Mouse (Mus musculus) neural tube, embryonic 14.5 days (tissue): ENCODE measurements at regions not wholly inside any gene's neighbourhood (a gene's known extent, or its start where the extent isn't known, plus 50 kb on each side); places are given as distances from the start of the nearest gene placed in this dataset.

Experiments used
- ATAC-seq: fragments of 200-750 bp; cut with Nextera tagmentation; 2 replicates; pipeline ENCODE4 v1.8.0; 2017; ENCODE audit warnings: low read depth, mild to moderate bottlenecking, moderate TSS enrichment, moderate library complexity
- H3K27ac ChIP-seq: fragments of 300-500 bp; sonication (generic); 2 replicates; pipeline ENCODE4 v1.5.1; 2014; ENCODE audit warnings: low read depth, mild to moderate bottlenecking, control low read depth, low read length, moderate library complexity, mixed read lengths
- H3K27me3 ChIP-seq: fragments of 300-500 bp; sonication (generic); 2 replicates; pipeline ENCODE4 v1.6.1; 2014; ENCODE audit warnings: low read length; ENCODE audit not compliant: control insufficient read depth, insufficient read depth
- H3K36me3 ChIP-seq: fragments of 300-500 bp; sonication (generic); 2 replicates; pipeline ENCODE4 v1.6.1; 2014; ENCODE audit warnings: low read length, mixed read lengths; ENCODE audit not compliant: control insufficient read depth, insufficient read depth
- H3K4me1 ChIP-seq: fragments of 300-500 bp; sonication (generic); 2 replicates; pipeline ENCODE4 v1.6.1; 2014; ENCODE audit warnings: low read length; ENCODE audit not compliant: control insufficient read depth, insufficient read depth
- H3K4me2 ChIP-seq: fragments of 300-500 bp; sonication (generic); 2 replicates; pipeline ENCODE4 v1.6.1; 2014; ENCODE audit warnings: mild to moderate bottlenecking, low read depth, low read length, control low read depth
- H3K4me3 ChIP-seq: fragments of 300-500 bp; sonication (generic); 2 replicates; pipeline ENCODE4 v1.5.1; 2014; ENCODE audit warnings: low read depth, low read length, control low read depth, mixed read lengths
- H3K9ac ChIP-seq: fragments of 300-500 bp; sonication (generic); replicated peaks from 2 replicates; pipeline ENCODE4 v1.6.1; 2014; ENCODE audit warnings: low read depth, mild to moderate bottlenecking, control low read depth, low read length, mixed read lengths
- H3K9me3 ChIP-seq: fragments of 300-500 bp; sonication (generic); 2 replicates; pipeline ENCODE4 v1.6.1; 2016; ENCODE audit warnings: low read length; ENCODE audit not compliant: control insufficient read depth
- WGBS: fragments of 180-500 bp; shearing (Covaris S2); extraction: QIAGEN DNeasy Blood & Tissue Kit; methylation state at CpG from one replicate; pipeline ENCODE4 v1.1.7; 2014; 5-methylcytosine and 5-hydroxymethylcytosine counted together

DNA sequence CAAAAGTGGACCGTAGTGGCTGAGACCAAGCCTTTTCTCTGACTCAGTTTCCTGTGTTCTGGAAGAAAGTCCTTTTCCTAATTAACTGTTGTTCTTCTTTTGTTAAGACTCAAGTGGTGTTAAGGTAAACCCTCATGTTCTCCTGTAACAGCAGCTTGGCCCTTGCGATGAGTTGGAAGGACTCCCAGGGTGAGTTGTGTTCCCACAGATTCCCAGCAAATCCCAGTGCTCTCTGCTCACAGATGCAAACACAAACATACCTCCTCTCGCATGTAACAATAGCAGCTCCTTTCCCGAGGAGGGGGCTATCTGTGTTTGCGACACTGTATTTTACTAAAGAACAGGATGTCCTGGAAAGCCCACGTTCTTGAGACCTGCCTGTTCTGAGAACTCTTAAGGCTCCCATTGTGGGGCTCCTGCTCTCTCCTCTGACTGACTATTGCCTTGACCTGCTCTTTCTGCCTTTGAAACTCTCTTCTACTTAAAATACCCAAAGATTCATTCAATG is 158.8 kb upstream of the Tgfbr2 start:
- H3K9ac ChIP-seq, result no peak overlapping the region
- H3K4me1 ChIP-seq, result no peaks in the 10 kb centered on the region
- H3K9me3 ChIP-seq, result no peaks in the 10 kb centered on the region
- H3K4me3 ChIP-seq, result no peak overlapping the region
- no peaks in the 10 kb centered on the region for H3K36me3 ChIP-seq
- no peak for ATAC-seq
- WGBS, result 79% methylated on average over 6 of the region's 6 CpGs
- no peak overlapping the region for H3K4me2 ChIP-seq
- no peak overlapping the region for H3K27ac ChIP-seq
- no peaks in the 10 kb centered on the region for H3K27me3 ChIP-seq

GRCm38 (mm10) chr9:116332485-116333118 is 157.4 kb upstream of the Tgfbr2 start:
- Histone ChIP-seq H3K36me3 (no peaks in the 10 kb centered on the region), H3K4me2 (no peak overlapping the region), H3K27ac (no peak overlapping the region), H3K27me3 (no peaks in the 10 kb centered on the region), H3K9me3 (no peaks in the 10 kb centered on the region), H3K9ac (no peak overlapping the region), H3K4me1 (no peaks in the 10 kb centered on the region), H3K4me3 (no peak overlapping the region)
- no peak for ATAC-seq
- 94% methylated on average over 5 of the region's 5 CpGs for WGBS

- Histone ChIP-seq H3K4me2 (no peak overlapping the region), H3K36me3 (no peaks in the 10 kb centered on the region)
- WGBS, result 83% methylated on average over 2 of the region's 2 CpGs
Measured at GRCm38 (mm10) chr9:116331406-116331805, 156.2 kb upstream of the Tgfbr2 start.

GRCm38 (mm10) chr9:116330796-116331195 is 155.6 kb upstream of the Tgfbr2 start:
- Histone ChIP-seq H3K9ac (no peak overlapping the region), H3K36me3 (no peaks in the 10 kb centered on the region), H3K9me3 (no peaks in the 10 kb centered on the region), H3K27ac (no peak overlapping the region), H3K4me1 (no peaks in the 10 kb centered on the region), H3K4me2 (no peak overlapping the region), H3K4me3 (no peak overlapping the region), H3K27me3 (no peaks in the 10 kb centered on the region)
- 79% methylated on average over 5 of the region's 5 CpGs for WGBS
- ATAC-seq, result no peak

More at GRCm38 (mm10) chr9:116331406-116331805, 156.2 kb upstream of the Tgfbr2 start:
- Histone ChIP-seq H3K27me3 (no peaks in the 10 kb centered on the region), H3K4me1 (no peaks in the 10 kb centered on the region), H3K4me3 (no peak overlapping the region), H3K9me3 (no peaks in the 10 kb centered on the region), H3K27ac (no peak overlapping the region), H3K9ac (no peak overlapping the region)
- no peak for ATAC-seq

DNA sequence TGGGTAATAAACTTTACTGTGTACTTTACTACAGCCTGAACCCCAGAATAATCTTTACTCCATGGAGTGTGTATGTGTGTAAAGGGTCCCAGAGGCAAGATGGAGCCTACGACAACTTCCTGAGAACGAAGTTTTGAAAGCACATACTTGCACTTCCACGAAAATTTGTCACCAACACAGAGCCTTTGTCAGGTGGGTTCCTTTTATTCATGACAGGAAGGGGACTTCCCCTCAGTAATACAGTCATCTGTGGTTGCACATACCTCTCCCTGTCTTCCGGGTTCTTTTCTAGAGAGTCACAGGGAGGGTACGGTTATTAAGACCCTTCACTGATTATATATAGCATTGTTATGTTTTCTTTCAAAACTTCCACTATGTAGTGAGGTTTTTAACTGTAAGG is 154.0 kb upstream of the Tgfbr2 start:
- ATAC-seq, result no peak
- H3K4me2 ChIP-seq, result no peak overlapping the region
- 86% methylated on average over 5 of the region's 5 CpGs for WGBS

DNA sequence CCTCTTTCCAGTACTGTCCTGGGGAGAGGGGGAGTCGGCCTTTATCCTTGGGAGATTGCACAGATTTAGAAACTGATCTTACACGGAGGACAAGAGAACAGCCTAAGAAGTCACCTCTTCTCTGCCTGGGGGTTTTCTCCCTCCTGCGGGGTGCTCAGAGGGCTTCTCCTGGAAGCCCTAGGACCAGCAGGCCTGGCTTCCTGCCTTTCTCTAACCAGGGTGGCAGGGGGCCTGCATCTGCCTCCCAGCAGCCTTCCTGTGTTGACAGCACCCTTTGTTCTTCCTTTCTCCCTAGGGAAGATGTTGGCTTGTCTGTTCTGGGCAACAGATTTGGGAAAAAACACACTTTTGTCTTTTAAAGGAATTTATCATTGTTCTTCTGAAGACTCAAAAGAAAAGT is 153.0 kb upstream of the Tgfbr2 start:
- WGBS, result 39% methylated on average over 3 of the region's 3 CpGs
- no peak overlapping the region for H3K27ac ChIP-seq

More for the DNA sequence above, 154.0 kb upstream of the Tgfbr2 start:
- H3K4me3 ChIP-seq, result no peak overlapping the region
- H3K36me3 ChIP-seq, result no peaks in the 10 kb centered on the region
- H3K27ac ChIP-seq, result no peak overlapping the region
- H3K27me3 ChIP-seq, result no peaks in the 10 kb centered on the region
- no peak overlapping the region for H3K9ac ChIP-seq
- H3K9me3 ChIP-seq, result no peaks in the 10 kb centered on the region
- no peaks in the 10 kb centered on the region for H3K4me1 ChIP-seq

GRCm38 (mm10) chr9:116327080-116327479 is 151.9 kb upstream of the Tgfbr2 start:
- Histone ChIP-seq H3K27ac (no peak overlapping the region), H3K4me1 (no peaks in the 10 kb centered on the region), H3K4me2 (no peak overlapping the region), H3K27me3 (no peaks in the 10 kb centered on the region), H3K9me3 (no peaks in the 10 kb centered on the region), H3K36me3 (no peaks in the 10 kb centered on the region), H3K9ac (no peak overlapping the region), H3K4me3 (no peak overlapping the region)
- ATAC-seq, result no peak
- WGBS, result 95% methylated on average over 2 of the region's 2 CpGs

More for the DNA sequence above, 153.0 kb upstream of the Tgfbr2 start:
- no peaks in the 10 kb centered on the region for H3K36me3 ChIP-seq
- no peaks in the 10 kb centered on the region for H3K27me3 ChIP-seq
- H3K4me1 ChIP-seq, result no peaks in the 10 kb centered on the region
- H3K4me2 ChIP-seq, result no peak overlapping the region
- no peak overlapping the region for H3K9ac ChIP-seq
- no peak for ATAC-seq
- H3K4me3 ChIP-seq, result no peak overlapping the region
- H3K9me3 ChIP-seq, result no peaks in the 10 kb centered on the region

DNA sequence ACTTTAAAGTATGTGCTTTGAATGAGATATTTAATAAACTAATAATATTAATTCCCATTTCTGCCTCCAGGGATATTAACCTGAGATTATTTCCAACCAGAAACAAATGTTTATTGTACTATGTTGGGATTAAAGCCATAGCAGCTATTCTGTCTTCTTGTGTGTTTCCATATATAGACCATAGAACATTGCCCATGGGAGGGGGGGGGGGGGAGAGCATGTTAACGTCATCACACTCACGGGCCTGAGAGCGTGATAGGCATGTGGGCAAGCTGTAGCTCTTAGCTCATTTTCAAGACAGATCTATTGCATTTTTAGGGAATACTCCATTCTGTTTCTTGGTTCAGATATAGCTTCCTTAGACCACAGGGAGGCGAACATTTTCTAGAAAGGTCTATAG is 149.8 kb upstream of the Tgfbr2 start:
- ATAC-seq, result no peak
- Histone ChIP-seq H3K36me3 (no peaks in the 10 kb centered on the region), H3K4me1 (no peaks in the 10 kb centered on the region), H3K4me2 (no peak overlapping the region), H3K27me3 (no peaks in the 10 kb centered on the region), H3K4me3 (no peak overlapping the region), H3K27ac (no peak overlapping the region), H3K9me3 (no peaks in the 10 kb centered on the region), H3K9ac (no peak overlapping the region)
- 79% methylated on average over 4 of the region's 4 CpGs for WGBS

- Histone ChIP-seq H3K36me3 (no peaks in the 10 kb centered on the region), H3K9me3 (no peaks in the 10 kb centered on the region), H3K27ac (no peak overlapping the region), H3K4me3 (no peak overlapping the region), H3K9ac (no peak overlapping the region), H3K4me2 (no peak overlapping the region), H3K4me1 (no peaks in the 10 kb centered on the region), H3K27me3 (no peaks in the 10 kb centered on the region)
- 80% methylated on average over 9 of the region's 9 CpGs for WGBS
- ATAC-seq, result no peak
Measured at GRCm38 (mm10) chr9:116323871-116324721, 148.9 kb upstream of the Tgfbr2 start.
